Mouse (Mus musculus): ENCODE data around the gene Ndufaf7.

GRCm38 (mm10) chr17:78912861-78913281 lies 24.1 kb upstream of the Ndufaf7 start:
- TF ChIP-seq CTCF (conservative IDR thresholded peaks at IDR 0.05; ENCODE audit: insufficient read depth, insufficient read length, low read depth, low read length) (no peak), POLR2A (IDR thresholded peaks at IDR 0.05; ENCODE audit: low read depth, low read length) (no peak)
